Mouse (Mus musculus) retina, postnatal 1 day (tissue): Measurements from ENCODE around the gene Wdr92.

ENCODE experiments used
- DNase-seq: peaks from one replicate; pipeline ENCODE4 v3.0.0-alpha.2; 2012

Gene Wdr92

DNA sequence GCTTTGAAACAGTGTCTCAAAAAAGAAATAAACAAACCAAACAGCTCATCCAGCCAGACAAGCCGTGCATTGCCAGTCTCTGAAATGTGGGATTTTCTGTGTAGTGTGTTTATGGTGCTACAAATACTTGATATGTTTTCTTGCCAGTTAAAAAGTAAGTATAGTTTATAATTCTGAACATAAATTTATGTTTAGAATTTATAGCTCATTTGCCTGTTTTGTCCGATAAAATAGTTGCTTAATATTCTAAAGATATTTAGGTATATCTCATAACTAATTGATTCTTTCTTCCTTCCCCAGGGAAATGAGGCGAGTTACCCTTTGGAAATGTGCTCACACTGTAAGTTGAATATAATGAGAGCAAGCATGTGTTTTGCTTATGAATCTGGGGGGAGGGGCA, at the start of gene Wdr92:
Gene Wdr92, plus strand, starts transcription at position 301 of the 400 bp plus-strand sequence.
- no peak for DNase-seq

DNA sequence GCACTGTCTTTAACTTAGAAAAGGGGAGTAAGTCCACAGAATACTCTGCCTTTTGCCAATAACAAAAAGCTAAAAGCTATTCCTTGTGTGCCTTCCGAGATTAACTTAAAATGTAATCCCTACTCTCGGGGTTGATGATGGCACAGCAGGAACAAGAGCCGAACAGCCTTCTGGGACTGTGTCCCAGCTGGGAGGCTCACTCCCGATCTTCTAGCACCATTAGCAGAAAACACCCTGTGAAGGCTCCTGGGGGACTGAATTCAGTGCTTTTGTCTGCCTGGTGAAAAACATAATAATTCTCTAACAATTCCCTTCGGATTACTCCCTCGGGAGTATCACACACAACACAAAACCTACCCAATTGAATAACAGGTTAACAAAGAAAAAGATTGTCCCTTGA, 46.3 kb upstream of the Wdr92 start:
- no peak for DNase-seq

DNA sequence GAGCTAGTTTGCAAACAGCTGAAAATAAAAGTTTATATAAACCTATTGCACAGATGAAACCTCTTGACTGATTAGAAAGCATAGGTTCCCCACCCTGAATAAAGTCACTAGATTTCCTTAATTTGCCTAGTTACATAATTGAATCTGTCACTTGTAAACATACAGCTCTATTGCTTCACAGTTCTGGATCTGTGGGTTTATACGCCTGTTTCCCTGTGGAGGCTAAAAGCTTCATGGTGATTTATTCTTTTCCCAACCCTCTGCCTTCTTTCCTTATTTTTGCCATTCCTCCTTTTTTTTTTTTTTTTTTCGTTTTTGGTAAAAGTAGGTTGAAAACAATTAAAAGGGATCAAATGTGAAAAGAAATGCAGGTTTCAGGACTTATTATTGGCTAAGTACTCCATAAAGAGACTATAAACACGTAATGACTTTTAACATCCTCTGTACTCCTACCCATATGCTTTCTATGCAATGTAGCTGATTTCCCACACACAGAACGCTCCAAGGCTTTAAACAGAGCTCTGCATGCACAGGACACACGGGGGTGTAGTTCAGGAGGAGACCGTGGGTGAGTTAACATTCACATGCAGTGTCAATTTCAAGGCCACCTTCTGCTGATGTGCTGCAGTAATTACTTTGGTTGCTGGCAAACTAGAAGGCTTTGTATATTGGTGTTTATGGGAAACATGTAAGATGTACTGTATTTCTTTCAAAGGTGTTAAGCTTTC, 43.4 kb upstream of the Wdr92 start:
- DNase-seq = no peak

DNA sequence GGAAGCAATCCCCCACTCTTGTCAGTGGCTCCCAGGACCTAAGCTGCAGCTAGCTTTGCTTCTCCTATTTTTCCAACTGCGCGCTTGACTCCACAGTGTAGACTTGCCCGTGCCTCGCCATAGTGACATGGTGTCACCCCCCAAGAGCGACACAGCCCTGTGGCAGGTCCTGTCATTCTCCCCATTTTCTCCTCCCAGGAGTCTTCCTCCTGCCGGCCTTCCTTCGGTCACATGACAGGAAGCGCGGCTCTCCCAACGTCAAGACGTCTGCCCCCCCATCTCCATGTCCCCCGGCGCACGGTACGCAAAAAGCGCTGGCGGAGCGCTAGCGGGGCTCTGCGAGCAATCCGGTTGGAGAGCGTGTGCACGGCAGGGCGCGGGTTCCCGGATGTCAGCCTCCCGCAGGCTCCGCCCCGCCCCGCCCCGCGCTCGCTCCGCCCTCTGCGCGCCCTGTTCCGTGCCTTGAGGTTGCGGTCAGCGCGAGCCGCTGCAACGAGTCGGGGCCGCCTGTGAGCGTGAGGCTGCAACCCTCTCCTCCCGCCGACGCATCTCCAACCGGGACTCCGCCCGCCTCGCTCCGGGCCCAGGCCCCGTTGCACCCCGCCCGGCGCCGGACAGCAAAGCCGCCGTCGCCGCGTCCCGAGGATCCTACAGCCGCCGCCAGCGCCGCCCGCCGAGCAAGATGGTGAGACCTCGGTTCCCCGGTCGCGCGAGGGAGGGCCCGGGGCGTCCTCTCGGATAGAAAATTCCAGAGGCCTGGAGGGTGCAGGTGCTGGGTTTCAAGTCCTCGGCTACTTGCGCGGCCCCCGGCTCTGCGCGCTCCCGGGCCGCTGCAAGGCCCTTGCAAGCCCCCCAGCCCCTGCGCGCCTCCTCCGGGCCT, 22.8 kb upstream of the Wdr92 start, which contains the start of gene Ppp3r1:
Gene Ppp3r1, plus strand, starts transcription at position 406 of the 880 bp plus-strand sequence.
- peak; percentile 99 for DNase-seq

DNA sequence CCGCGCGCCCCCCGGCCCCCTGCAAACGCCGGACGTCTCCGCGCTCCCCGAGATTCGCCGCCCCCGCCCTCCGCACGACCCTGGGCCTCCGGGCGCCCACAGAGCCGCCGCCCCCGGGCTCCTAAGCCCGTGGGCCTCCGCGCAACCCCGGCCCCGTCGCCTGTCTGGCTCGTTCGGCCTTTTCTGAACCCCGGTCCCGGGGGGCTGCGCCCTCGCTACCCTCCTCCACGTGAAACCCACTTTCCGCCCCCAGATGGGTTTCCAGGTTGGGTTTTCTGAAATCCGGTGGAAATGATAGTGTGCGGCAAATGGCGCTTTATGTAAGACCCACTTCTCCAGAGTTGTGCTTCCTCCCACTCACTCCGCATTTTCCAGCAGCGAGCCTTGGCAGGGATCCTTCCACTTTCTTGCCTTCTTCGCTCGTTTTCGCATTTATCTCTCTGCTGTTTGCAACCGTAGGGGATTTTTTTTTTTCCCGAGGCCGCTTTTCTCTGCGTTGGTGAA, 22.1 kb upstream of the Wdr92 start:
- peak; percentile 47 for DNase-seq

DNA sequence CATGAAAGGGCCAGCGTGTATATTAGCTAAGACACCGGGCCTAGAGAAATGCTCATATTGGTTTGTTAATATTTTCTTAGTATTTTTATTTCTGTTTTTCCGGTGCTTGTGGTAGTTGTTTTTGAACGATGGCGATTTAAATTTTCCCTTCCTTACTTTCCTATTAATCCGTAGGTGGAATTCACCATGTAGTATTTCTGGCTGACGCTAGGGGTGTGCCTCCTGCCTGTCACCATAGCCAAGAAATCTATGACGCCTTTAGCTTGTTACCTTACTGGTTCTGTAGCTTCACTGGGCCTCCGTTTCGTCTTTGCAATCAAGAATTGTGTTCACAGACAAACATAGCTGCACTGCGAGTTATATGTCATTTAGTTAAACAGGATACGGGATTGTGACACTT, 21.7 kb upstream of the Wdr92 start:
- peak; percentile 75 for DNase-seq

DNA sequence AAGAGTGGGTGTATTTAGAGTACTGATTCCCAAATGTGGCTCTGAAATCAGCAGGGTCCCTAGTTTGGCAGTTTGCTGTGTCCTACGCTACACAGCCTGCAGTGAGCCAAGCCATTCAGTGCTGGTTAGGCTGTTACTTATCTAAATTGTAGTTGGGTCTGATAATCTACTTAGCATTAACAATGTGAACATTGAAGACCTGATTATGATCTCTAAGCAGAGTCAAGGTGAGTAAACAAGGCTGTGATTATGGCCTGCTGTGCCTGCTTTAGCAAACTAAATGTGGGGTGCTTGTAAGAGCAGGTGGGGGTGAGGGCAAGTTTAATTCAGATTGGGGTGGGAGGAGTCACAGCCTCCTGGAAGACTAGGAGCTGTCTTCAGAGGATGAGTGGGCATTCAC, 18.0 kb upstream of the Wdr92 start:
- DNase-seq = peak; percentile 20

DNA sequence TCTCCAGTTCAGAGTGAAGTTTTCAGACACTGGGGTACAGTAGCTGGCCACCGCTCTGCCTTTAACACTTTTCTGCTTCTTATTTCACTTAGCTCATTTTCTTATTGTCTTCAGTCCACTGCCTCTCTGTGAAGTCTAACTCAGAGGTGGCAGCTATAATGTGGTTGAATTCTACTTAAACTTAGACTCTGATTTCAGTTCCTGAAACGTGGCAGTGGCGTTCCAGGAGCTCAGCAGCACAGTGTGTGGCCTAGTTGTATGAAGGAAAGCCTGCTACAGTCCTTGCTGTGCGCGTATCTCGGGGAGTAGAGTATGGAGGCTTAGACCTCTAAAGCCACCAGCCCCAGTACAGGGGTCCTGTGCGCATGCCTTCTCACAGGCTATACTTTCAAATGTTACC, 15.3 kb upstream of the Wdr92 start:
- DNase-seq = no peak

DNA sequence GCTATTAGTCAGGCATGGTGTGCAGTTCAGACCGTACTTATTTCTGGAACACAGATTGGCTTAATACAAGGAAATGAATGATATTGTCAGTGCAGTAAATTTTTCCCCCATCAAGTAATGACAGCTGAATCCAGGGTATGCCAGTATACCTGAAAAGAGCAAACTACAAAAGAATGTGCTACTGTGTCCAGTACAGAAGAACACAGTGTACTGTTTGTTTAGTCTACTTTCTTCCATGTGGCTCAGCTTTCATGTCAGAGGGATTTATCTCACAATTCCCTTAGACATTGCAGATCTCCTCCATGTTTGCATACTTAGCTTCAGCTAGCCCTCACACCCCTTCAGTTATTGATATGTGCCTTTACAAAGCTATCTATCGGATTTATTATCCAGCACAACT, 12.6 kb upstream of the Wdr92 start:
- no peak for DNase-seq

DNA sequence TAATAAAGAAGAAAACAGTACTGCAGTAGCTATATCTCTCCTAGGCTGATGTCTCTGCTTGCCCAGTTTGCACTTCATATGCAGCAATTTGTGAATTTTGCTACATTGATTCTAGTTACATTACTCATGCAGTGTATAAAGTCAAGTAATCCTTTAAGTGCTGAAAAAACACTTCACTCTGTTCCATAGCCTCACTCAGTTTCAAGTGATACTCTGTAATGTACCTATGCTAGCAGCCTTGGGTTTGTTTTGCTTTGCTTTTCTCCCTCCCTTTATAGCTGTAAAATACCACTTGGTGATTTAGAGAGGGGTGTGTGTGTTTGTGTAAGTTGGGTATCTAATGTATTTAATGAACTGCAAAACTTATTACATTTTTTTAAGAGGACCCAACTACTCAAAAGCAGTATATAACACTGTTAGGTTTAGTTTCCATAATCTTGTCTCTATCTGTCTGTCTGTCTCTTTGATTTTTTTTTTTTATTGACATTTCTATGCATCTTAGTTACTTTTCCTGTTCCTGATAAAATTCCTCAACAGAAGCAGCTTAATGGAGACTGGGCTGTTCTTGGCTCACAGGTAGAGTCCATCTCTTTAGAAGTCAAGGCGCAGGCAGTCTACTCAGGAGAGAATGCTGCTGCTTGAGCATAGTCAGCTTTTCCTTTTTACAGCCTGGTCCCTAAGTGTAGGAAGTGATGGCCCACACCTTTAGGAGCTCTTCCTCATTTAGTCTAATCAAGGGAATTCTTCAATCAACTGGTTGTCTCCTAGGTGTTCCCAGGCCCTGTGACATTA, 10.8 kb upstream of the Wdr92 start:
- DNase-seq = no peak

DNA sequence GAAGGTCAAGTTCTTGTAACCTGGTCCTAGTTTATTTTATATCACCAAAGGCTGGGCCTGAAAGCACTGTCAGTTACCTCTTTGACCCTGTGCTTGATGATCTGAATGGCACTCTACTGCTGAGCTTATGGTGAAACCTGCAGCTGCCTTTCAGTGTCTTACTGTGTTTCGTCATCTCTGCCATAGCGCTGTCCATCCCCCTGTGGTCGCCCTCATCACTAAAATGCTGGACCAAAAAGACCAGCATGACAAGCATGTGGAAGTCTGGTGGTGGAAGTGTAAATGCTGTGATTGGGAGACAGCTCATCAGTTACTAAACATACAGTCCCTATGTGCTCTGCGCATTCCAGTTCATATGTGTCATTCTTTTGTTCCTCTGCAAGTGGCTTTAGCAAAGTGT, 9.6 kb upstream of the Wdr92 start:
- DNase-seq = no peak

DNA sequence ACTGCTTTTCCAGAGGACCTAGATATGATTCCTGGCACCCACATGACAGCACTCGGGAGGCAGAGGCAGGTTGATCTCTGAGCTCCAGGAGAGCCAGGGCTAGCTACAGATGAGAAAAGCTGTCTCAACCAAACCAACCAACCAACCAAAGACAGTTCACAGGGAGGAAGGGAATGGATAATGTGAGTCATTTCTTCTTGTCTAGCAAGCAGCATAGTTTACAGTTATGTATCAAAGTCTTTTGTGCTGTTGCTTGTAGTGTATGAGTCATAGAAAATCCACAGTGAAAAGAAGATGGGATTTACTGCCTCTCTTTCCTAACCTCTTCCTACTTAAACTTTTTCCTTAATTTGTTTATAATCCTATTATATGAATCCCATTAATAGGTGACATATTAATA, 5.3 kb upstream of the Wdr92 start:
- DNase-seq = no peak

DNA sequence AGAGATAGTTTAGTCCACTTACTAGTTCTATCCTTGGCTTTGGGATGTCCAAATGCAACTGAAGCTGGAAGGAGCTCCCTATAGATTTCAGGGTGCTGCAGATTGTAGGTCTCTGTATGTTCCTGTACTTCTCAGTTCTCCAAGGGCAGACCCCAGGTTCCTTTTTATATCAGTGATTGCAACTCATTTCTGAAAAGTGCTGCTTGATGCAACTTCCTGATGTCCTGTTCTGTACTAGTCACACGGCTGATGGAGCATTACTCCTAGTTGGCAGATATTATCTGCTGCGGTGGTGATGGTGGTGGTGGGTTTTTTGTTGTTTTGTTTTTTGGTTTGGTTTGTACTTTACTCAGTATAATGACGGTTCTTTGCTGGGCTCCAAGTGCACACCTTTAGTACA, 1.2 kb upstream of the Wdr92 start:
- DNase-seq = no peak

DNA sequence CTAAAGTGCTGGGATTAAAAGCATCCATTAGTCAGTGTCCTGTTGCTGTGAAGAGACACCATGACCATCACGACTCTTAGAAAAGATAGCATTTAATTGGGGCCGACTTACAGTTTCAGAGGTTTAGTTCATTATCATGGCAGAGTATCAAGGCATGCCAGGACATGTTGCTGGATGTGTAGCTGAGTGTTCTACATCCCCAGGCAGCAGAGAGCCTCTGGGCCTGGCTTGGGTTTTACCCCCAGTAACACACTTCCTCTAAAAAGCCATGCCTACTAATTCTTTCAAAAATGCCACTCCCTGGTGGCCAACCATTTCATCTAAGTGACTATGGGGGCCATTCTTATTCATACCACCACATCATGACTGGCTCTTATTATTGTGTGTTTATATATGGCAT, 1.3 kb downstream of the Wdr92 start:
- no peak for DNase-seq

DNA sequence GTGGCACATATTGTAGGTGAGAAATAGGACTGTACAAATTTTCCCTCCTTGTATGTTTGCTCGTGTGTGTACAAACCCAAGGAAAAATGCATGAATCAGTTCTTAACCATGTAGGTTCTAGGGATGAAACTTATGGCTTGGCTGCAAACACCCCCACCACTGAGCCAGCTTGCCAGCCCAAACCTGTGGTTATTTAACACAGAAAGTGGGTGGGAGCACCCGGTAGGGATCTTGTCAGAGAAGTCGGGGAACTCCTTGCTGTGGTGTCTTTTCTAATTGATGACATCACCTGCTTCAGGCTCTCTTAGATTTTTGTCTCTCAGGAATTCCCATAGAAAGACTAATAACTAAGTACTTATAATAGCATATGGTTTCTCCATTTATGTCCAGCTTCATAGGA, 5.7 kb downstream of the Wdr92 start:
- no peak for DNase-seq

DNA sequence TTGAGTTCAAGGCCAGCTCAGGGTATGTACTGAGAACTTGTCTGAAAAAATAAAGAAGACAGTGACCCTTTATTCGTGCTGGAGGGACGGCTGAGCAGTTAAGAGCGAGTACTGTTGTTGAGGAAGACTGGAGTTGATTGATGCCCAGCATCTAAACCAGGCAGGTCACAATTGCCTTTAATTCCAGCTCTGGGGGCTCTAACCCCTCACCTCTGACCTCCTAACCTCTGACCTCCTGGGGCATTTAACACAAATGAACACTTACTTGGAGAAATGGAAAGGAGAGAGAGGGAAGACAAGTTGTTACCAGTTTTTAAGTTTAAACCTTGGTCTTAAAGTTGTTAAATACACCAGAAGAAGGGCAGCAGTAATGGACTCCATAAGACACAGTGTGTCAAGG, 6.9 kb downstream of the Wdr92 start:
- no peak for DNase-seq

DNA sequence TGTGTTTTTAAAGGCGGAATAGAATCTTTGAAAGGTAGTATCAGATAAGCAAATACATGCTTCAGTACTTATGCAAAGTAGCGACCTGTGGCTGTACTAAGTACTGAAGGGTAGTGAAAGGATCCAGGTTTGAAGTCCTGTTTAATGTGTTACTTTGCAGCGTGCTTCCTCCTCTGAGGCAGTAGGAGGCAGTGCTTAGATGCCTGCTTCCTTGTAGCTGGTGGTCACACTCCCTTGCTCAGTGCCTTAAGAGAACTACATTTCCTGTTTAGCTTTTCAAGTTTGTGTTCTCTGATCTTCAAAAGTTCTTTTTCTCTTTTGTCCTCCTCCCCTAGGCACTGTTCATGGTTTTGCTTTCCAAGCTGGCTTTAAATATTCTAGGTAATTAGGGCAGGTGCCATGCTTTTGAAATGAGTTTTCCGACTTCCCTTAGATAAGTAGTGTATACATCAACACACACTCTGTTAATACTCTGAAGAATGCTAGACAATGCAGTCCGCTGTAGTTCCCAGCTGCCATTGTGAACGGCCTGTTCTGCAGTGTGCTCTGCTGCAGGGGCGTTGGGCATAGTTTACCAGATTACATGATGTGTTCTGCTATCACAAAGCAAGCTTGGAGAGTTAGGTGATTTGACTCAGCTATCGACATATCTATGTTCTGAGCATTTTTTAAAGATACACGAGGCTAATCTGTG, 10.4 kb downstream of the Wdr92 start:
- peak; percentile 8 for DNase-seq

DNA sequence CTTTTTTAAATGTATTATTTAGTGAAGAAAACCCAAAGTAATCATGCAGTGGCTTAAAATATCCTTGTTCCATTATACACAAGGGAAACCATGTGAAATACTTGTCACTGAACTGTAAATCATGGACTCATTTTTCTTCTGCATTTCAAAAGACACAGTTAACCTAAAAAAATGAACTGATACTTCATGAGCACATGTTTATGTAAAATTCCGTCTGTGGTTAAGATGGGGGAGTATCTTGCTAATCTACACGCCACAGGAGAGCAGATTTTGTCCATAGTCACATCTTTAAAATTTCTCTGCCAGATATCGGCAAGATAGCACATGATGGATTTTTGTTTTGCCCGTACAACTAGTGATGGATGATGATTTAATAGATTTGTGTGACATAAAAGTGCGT, 17.3 kb downstream of the Wdr92 start:
- no peak for DNase-seq

DNA sequence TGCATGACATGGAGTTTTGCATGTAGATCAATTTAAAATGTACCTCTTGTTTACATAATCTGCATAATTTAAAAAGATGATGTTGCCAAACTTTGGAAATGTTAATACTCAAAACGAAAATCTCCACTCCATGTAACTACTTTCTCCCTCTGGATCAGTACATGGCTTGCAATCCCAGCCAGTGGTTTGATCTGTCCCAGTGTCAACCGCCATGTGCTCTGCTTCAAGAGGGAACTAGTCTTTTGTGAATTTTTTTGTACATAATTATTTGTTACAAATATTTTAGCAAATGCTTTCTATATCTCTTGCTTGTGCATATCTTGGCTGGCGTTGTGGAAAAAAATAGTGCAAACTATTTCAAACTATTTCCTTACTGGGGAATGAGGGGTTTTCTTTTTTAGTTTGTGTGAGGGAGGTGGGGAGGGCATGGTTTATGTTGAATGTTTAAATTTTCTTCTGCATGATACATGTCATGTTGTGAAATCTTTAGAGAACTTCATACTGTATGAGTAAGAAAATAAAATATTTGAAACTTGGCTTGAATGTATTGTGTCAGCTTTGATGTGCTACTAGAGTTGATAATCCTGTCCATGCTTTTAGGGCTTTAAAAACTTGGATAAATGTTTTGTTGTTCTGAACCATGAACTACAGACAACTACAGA, 18.1 kb downstream of the Wdr92 start:
- DNase-seq = no peak

DNA sequence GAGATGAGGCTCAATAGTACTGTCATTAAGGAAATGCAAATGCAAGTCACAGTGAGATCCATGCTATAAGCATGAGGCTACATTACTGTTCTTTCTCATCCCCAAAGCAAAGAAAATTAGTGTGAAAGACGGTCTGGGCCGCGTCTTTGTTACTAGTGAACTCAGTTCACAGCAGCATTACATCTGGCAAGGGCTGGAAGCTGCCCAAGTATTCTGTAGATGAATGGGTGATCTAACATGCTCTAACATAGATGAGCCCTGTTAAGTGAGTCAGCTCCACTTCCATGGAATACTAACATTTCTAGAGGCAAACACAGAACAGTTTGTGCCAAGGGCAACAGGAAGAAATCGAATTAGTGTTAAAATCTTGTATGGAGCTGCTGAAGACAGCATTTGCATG, 19.0 kb downstream of the Wdr92 start:
- DNase-seq = no peak

DNA sequence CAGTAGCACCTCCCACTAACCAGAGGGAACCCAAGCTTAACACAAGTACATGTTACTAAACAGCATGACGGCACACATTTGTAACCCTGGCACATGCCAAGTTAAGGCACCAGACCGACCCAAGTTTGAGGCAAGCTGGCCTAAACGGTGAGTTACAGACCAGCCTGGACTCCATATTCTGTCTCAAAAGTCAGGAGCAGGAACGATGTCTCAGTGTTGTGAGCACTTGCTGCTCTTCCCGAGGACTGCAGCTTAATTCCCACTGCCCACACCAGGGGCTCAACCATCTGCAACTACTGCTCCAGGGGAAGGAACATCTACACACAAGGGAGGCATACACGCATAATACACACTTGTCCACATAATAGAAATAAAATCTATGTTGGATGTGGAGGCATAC, 20.6 kb downstream of the Wdr92 start:
- no peak for DNase-seq
